Mouse (Mus musculus) adrenal gland, postnatal 4 days (tissue): ENCODE data around the gene Prdm8. TPM values are rescaled to one million over a fixed set of nuclear protein-coding genes. Genes with fewer than 3 reads are reported as not detected.

Source experiments
- total RNA-seq, 2 experiments: library from RNA; stranded (reverse); gene quantifications; 2 replicates each; pipeline ENCODE4 v1.2.3; 2021

Gene Prdm8
- total RNA-seq, 2 experiments from 2014 or later, result 0.14 to 0.34 TPM

Other genes with a start within 250 kb of the Prdm8 start
- 10 to 100 TPM; 29.6 to 29.9 TPM for gene Antxr2, start 136.2 kb upstream of the Prdm8 start, total RNA-seq
- under 1 TPM; 0.20 TPM for gene Fgf5, start 87.0 kb downstream of the Prdm8 start, total RNA-seq
- gene Cfap299, start 162.1 kb downstream of the Prdm8 start, total RNA-seq, result not detected